Mouse (Mus musculus) adrenal gland, postnatal 0 days (tissue): Measurements from ENCODE around the gene Slc44a3. TPM values are rescaled to one million over a fixed set of nuclear protein-coding genes. Genes with fewer than 3 reads are reported as not detected.

Experiments
- polyA plus RNA-seq: library from polyadenylated mRNA; unstranded; fragments of >200 nt; fragmentation: Nextera tagmentation; extraction: Ambion mirVana; gene quantifications from 2 replicates; pipeline ENCODE4 v1.2.1, GENCODE M21; 2015

The Slc44a3 gene
- polyA plus RNA-seq = 5.7 and 19.5 TPM in 2 replicates

DNA sequence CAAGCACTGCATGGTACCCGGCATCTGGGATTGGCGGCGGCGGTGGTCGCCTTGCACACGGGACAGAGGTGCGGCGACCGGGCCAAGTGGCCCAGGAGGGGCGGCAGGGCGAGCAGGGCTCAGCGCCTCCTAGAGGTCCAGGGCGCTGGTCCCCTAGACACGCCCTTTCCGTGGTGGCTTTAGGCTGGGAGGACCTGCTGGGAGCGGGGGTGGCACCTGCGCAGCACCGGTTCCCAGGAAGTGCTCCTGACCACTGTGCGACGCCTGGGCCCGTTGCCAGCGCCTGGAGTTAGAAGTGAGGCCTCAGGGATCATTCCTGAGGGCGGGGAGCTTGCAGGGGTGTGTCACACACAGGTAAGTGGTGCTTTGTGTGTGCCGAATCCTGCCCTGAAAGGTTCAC is at the start of gene Slc44a3:
Gene Slc44a3 (minus strand): TSS at position 229 of the 400 bp plus-strand sequence.

GRCm38 (mm10) chr3:121425861-121426620 is 106.2 kb downstream of the Slc44a3 start, which contains the start of gene Cnn3:
Gene Cnn3 (plus strand): TSS chr3:121426497.

Other genes with a start within 250 kb of the Slc44a3 start
- 2.1 and 4.7 TPM in 2 replicates for gene Tmem56, start 249.3 kb downstream of the Slc44a3 start, polyA plus RNA-seq
- 36.9 and 37.9 TPM in 2 replicates for gene Alg14, start 240.6 kb downstream of the Slc44a3 start, polyA plus RNA-seq
- 264 and 310 TPM in 2 replicates for gene Cnn3, start 105.9 kb downstream of the Slc44a3 start, polyA plus RNA-seq
- gene 4930432M17Rik, start 138.4 kb upstream of the Slc44a3 start, polyA plus RNA-seq = not detected in 2 replicates
- gene F3, start 191.1 kb upstream of the Slc44a3 start, polyA plus RNA-seq = 10.2 and 13.5 TPM in 2 replicates